Mouse (Mus musculus) Patski (cell line): Measurements from ENCODE around the gene Gpd1. TPM values are rescaled to one million over a fixed set of nuclear protein-coding genes. Genes with fewer than 3 reads are reported as not detected.
A peak's percentile ranks its signal among the peaks of the same experiment; 100 is the strongest.
"Not testable (repeated sequence)": the region's sequence is repeated elsewhere in the genome, so short reads cannot be mapped to it uniquely, and the experiment has no call there.

ENCODE experiments used
- ATAC-seq: fragments of 100-300 bp; one replicate; pipeline ENCODE4 v1.8.0; 2021
- CTCF ChIA-PET: fragments of 350-600 bp; sonication (Branson Sonifier 250); formaldehyde crosslinking; loops from one replicate; lab custom pipeline; 2022; ENCODE audit warnings: inconsistent platforms; lab: Charles Lee
- POLR2A ChIA-PET: fragments of 350-600 bp; sonication (Branson Sonifier 250); formaldehyde crosslinking; loops from one replicate; lab custom pipeline; 2022; ENCODE audit warnings: antibody characterized with exemption, inconsistent platforms; lab: Charles Lee
- DNase-seq: peaks from one replicate; pipeline ENCODE4 v3.0.0-alpha.2; 2011; ENCODE audit warnings: low read depth, low spot score
- H3K27me3 ChIP-seq: fragments of 371-371 bp; one replicate; pipeline ENCODE4 v1.5.1; 2021
- CTCF ChIP-seq: fragments of 100-300 bp; IDR thresholded peaks from one replicate; pipeline ENCODE4 v1.5.1; 2021
- in situ Hi-C: fragments of 300-500 bp; cut with MboI; formaldehyde crosslinking; loops from 3 replicates; pipeline ENCODE4 v1.11.1; 2018; ENCODE audit warnings: low pct_unique_long_range_greater_than_20kb, mixed read lengths
- polyA plus RNA-seq: library from polyadenylated mRNA; unstranded; gene quantifications from one replicate; pipeline ENCODE4 v1.2.3, GENCODE M21; 2021

Gpd1 gene
- polyA plus RNA-seq, 1 experiment from 2014 or later = 2.9 TPM

DNA sequence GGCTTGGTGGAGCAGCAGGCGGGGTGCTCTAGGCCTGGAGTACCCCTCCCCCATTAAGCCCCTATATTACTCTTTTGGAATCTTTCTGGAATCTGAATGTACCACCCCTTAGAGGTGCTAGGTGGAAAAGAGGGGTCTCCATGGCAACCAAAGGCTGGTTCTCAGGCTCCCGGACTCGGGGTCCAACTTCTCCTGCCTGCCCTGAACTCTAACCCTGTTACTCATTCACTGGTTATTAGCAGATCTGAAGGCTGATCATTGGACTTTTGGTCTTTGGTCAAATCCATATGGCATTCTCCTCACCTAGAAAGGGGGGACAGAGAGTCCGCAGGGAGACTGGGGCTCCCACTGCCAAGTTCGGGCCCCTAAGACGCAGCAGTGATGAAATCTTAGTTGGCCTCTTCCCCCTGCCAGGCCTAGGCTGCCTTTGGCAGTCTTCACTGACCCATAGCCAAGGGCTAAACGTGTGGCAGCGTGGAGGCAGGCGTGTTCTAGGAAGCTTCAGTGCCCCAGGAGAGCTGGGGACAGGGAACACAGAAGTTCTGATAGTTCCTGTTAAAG, 1.2 kb downstream of the Gpd1 start:
- ChIA-PET POLR2A (no interaction called here), CTCF (no interaction called here)
- no peak for DNase-seq
- in situ Hi-C loops = no loop called here
- no peaks in the 10 kb centered on the region for H3K27me3 ChIP-seq
- no peak for TF ChIP-seq CTCF
- ATAC-seq = no peak

DNA sequence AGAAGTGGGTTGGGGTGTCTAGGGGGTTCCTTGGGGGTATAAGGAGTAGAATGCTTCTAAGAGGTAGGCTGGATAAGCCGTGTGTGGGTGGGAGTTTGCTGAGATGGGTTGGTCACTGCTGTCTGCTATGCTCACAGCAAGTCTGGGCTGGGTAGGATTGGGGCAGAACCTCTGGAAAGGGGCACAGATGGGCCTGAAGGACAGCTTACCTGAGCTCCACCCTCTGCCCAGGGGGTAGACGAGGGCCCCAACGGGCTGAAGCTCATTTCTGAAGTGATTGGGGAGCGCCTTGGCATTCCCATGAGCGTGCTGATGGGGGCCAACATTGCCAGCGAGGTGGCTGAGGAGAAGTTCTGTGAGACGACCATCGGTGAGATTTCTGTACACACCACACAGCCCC, 2.5 kb downstream of the Gpd1 start:
- CTCF ChIA-PET = interaction anchor here (0.7 kb wide), 1 partner anchor 59 kb away, joined by 3 read pairs; no protein-coding TSS in a partner anchor

DNA sequence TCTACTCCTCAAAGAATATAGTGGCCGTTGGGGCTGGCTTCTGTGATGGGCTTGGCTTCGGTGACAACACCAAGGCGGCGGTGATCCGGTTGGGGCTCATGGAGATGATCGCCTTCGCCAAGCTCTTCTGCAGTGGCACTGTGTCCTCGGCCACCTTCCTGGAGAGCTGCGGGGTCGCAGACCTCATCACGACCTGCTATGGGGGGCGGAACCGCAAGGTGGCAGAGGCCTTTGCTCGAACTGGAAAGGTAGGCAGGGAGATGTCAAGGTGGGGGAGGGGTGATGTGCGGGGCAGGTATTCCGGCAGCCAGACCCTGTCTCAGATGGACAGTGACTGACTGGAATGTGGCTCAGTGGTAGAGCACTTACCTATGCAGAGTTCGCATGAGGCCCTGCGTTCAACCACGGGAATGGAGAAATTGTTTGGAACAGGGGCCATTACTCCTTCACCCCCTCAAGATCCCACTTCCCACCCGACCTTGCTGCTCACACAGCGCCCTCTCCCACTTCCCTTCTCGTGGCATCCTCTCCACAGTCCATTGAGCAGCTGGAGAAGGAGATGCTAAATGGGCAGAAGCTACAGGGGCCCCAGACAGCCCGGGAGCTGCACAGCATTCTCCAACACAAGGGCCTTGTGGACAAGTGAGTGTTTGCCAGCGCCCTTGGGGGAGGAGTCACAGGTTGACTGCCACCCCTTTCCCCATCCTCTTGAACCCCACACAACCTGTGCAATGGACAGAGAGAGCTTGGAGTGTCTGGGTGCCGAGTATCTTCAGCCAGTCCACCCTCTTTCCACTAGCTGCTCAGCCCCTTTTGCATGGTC, 4.8 kb downstream of the Gpd1 start:
- DNase-seq = no peak
- ATAC-seq = no peak
- in situ Hi-C loops = no loop called here
- H3K27me3 ChIP-seq = no peaks in the 10 kb centered on the region
- TF ChIP-seq CTCF = no peak
- CTCF ChIA-PET = interaction anchor here (1.1 to 1.4 kb wide), 2 partner anchors 16 to 84 kb away, joined by 3 read pairs; no protein-coding TSS in a partner anchor
- POLR2A ChIA-PET = interaction anchor here (1.7 kb wide), 1 partner anchor 10 kb away, joined by 4 read pairs; no protein-coding TSS in a partner anchor

More for the DNA sequence above, 2.5 kb downstream of the Gpd1 start:
- no peaks in the 10 kb centered on the region for H3K27me3 ChIP-seq
- POLR2A ChIA-PET = no interaction called here
- no peak for ATAC-seq
- in situ Hi-C loops = no loop called here
- DNase-seq = no peak
- TF ChIP-seq CTCF = no peak

DNA sequence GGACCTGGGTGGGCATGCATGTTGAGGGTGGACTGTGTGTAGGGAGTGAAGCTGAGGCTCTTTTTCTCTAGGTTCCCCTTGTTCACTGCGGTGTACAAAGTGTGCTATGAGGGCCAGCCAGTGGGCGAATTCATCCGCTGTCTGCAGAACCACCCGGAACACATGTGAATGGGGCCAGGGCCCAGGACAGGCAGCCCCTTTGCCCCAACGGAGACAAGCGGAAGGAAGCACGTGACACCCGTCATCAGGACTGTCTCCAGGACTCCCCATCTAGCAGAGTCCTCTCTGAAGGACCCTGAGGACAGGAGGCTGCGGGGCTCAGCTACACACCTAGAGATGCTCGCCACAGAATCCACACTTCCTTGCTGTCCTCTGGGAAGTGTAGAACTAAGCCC, 5.8 kb downstream of the Gpd1 start:
- no peaks in the 10 kb centered on the region for H3K27me3 ChIP-seq
- ATAC-seq = no peak
- POLR2A ChIA-PET = interaction anchor here (0.8 to 2.0 kb wide), 5 partner anchors 7 to 22 kb away, joined by 3 to 8 read pairs (median 4); no protein-coding TSS in a partner anchor
- DNase-seq = no peak
- in situ Hi-C loops = no loop called here
- no peak for TF ChIP-seq CTCF
- CTCF ChIA-PET = interaction anchor here (0.9 to 2.0 kb wide), 5 partner anchors 8 to 83 kb away, joined by 3 to 16 read pairs (median 3); partner anchors contain the start of gene Gm17349

DNA sequence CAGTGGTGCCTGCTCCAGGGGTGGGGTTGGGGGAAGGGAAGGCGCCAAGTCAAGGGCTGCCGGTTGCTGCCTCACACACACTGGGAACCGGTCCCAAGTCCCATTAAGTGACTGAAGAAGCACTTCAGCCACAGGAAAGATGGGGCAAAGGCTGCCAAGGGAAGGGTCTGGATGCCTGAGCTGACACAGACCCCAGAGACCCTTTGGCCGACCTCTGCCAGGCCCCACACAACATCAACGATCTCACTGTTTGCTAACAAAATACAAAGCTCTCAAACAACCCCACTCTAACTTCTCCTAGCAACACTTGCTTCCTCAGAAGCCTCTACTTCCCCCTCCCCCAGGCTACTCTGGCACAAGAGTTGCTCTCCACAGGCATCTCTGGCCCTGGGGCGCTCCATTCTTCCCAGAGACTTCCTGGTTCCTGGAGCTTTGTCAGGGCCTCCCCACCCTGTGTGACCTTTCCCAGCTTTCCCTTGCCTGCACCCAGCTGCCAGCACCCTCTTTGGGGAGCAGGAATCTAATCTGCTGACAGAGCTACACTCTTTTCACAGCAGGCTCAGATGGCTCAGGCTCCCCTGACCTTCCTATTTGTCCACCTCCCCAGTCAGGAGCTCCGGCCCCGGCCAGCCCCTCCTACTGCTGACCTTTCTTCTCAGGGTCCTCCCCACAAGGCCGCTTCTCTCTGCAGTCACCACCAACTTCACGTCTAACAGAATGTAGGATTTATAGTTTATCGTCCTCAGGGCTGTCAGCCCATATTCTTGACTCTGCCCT, 6.4 kb downstream of the Gpd1 start:
- TF ChIP-seq CTCF = no peak
- H3K27me3 ChIP-seq = no peaks in the 10 kb centered on the region
- ATAC-seq (peak; percentile 20), DNase-seq (peak; percentile 31)
- in situ Hi-C loops = no loop called here
- POLR2A ChIA-PET = interaction anchor here (0.5 to 2.0 kb wide), 6 partner anchors 8 to 23 kb away, joined by 3 to 8 read pairs (median 4); no protein-coding TSS in a partner anchor
- CTCF ChIA-PET = interaction anchor here (0.9 to 3.9 kb wide), 12 partner anchors 9 to 127 kb away, joined by 3 to 22 read pairs (median 4); partner anchors contain the start of gene Gm17349

DNA sequence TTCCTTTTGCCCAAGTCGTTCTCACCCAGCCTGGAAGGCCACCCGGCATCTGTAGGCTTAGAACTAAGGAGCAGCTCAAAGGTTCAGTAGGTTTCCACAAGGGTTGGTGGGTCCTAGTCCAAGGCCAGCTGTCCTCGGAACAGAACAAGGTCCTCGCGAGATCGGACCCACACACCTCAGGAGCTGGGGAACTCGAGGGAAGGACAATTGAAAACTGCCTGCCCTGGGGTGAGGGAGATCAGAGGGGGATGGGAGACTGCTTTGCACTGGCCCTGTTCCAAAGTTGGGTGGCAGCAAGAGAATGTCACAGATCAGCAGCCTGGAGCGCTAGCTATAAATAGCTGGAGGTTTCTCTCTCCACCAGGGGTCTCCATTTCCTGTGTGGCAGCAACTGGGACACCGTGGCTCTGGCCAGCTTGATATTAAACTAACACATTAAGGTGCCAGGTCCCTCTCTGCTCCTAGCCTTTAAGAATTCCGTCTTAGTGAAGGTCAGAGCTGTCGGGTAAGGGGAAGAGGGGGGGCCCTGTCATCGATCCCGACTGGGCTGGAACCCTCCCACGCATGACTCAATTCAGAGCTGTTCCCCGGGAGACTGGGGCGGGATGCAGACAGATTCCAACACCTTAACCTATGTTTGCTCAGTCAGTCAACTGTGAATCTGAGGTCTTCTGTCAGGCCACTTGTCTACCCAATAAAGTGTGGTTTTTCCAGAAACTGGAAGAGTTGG, 7.1 kb downstream of the Gpd1 start:
- TF ChIP-seq CTCF = no peak
- ATAC-seq (peak; percentile 19), DNase-seq (peak; percentile 57)
- CTCF ChIA-PET = interaction anchor here (0.8 to 3.9 kb wide), 19 partner anchors 9 to 173 kb away, joined by 3 to 22 read pairs (median 4); partner anchors contain the start of gene Gm17349
- in situ Hi-C loops = loop anchor here (5.0 kb wide), 1 partner anchor 48 kb away; the partner anchor contains the start of gene Cers5
- POLR2A ChIA-PET = interaction anchor here (1.0 to 2.0 kb wide), 4 partner anchors 9 to 165 kb away, joined by 3 to 8 read pairs (median 4); no protein-coding TSS in a partner anchor
- H3K27me3 ChIP-seq = no peaks in the 10 kb centered on the region

DNA sequence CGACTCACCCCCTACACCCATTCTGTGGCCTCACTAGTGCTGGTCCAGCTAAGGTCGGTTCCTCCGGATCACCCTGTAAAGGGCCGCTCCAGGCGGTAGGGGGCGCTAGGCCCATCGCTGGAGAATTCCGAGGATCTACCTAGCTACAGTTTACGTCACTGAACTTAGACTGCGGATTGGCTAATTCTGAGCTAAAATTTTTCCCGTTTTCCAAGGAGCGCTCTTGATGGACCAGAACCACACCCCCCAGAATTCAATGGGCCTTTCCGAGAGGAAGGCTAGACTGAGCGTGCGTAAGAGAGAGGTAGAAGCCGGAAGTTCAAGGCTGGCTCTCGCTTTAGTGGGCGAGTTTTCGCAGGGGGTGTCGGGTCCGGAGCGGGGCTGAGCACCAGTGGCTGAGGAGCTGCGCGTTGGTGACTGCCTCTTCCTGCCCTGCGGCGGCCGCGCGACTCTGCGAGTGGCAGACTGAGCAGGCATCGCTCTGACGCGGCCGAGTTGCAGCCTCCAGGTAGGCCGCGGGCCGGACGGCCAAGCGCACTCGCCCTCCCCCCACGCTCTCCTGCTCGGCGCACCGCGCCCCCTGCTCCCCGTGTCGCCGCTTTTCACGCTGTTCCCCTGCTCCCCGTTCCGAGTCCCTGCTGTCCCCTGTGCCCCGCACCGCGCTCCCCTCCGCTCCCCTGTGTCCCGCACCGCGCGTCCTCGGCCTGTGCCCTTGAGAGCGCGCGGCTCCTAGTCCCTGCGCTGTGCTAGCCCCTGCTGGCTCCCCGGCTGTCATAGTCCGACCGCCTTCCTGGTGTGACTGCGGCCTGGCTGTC, 8.2 kb downstream of the Gpd1 start, which contains the start of gene Cox14:
TSS of gene Cox14 (plus strand) at position 278 of the 815 bp plus-strand sequence.
- in situ Hi-C loops = loop anchor here (5.0 kb wide), 1 partner anchor 47 kb away; the partner anchor contains the start of gene Cers5
- DNase-seq (peak; percentile 99), ATAC-seq (peak; percentile 77)
- no peaks in the 10 kb centered on the region for H3K27me3 ChIP-seq
- CTCF ChIA-PET = interaction anchor here (0.8 to 3.9 kb wide), 17 partner anchors 11 to 181 kb away, joined by 3 to 22 read pairs (median 4); partner anchors contain the start of gene Gm17349
- no peak for TF ChIP-seq CTCF
- POLR2A ChIA-PET = interaction anchor here (0.7 to 2.3 kb wide), 4 partner anchors 10 to 164 kb away, joined by 3 to 7 read pairs (median 4); no protein-coding TSS in a partner anchor

DNA sequence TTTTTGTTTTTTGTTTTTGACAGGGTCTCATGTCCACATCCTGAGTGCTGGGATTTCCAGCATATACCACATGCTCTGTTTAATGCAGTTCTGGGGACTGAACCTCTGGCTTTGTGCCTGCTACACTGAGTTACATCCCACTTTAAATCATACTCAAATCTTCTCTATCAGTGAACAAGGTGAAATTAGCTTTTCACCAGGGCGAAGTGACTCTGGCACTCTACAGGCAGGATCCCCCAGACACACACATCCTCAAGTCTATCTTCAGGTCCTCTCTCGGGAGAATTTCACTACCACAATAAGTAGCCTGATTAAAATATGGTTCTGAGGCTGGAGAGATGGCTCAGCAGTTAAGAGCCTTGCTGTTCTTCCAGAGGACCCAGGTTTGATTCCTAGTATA, 9.2 kb downstream of the Gpd1 start:
- CTCF ChIA-PET = interaction anchor here (1.4 to 3.9 kb wide), 5 partner anchors 12 to 92 kb away, joined by 3 to 22 read pairs (median 7); partner anchors contain the start of gene Gm17349
- no peaks in the 10 kb centered on the region for H3K27me3 ChIP-seq
- POLR2A ChIA-PET = interaction anchor here (0.7 to 2.3 kb wide), 3 partner anchors 11 to 45 kb away, joined by 3 to 7 read pairs (median 5); no protein-coding TSS in a partner anchor
- DNase-seq (no peak), ATAC-seq (no peak)
- in situ Hi-C loops = loop anchor here (5.0 kb wide), 1 partner anchor 46 kb away; the partner anchor contains the start of gene Cers5
- no peak for TF ChIP-seq CTCF

DNA sequence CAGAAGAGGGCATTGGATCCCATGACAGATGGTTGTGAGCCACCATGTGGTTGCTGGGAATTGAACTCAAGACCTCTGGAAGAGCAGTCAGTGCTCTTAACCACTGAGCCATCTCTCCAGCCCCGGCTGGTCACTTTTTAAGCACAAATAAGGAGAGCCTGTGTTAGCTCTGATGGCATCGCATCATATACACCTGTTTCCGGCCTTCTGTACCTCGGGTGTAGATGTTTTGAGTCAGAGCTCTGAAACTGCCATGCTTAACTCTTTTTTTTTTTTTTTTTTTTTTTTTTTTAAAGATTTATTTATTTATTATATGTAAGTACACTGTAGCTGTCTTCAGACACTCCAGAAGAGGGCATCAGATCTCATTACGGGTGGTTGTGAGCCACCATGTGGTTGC, 9.7 kb downstream of the Gpd1 start:
- DNase-seq, H3K27me3 ChIP-seq, ATAC-seq: not testable (repeated sequence)
- ChIA-PET POLR2A (interaction anchor here (1.1 to 2.3 kb wide), 3 partner anchors 11 to 45 kb away, joined by 3 to 5 read pairs (median 5); no protein-coding TSS in a partner anchor), CTCF (interaction anchor here (2.2 to 3.9 kb wide), 3 partner anchors 12 to 92 kb away, joined by 6 to 22 read pairs (median 7); partner anchors contain the start of gene Gm17349)
- in situ Hi-C loops = loop anchor here (5.0 kb wide), 1 partner anchor 45 kb away; the partner anchor contains the start of gene Cers5
